Mouse (Mus musculus) CH12.LX (cell line): ENCODE measurements around the gene Sh3rf3.

Experiments
- CTCF ChIP-seq, 2 experiments: IDR thresholded peaks in 1 of 2; conservative IDR thresholded peaks in 1 of 2; 2 replicates each; pipeline ENCODE4 v1.5.1; 2011 to 2012; ENCODE audit warnings: low read depth in 2 of 2, low read length in 2 of 2, improper control_type of control experiment in 1 of 2, inconsistent platforms in 1 of 2, mild to moderate bottlenecking in 1 of 2, moderate library complexity in 1 of 2
- EP300 ChIP-seq: IDR thresholded peaks from 2 replicates; pipeline ENCODE4 v1.6.1; 2011; ENCODE audit warnings: low read length, improper control_type of control experiment
- ETS1 ChIP-seq: conservative IDR thresholded peaks from 2 replicates; pipeline ENCODE4 v1.6.1; 2012; ENCODE audit warnings: low read depth, mild to moderate bottlenecking, inconsistent platforms, low read length, improper control_type of control experiment, moderate library complexity
- HCFC1 ChIP-seq: IDR thresholded peaks from 2 replicates; pipeline ENCODE4 v1.6.1; 2012; ENCODE audit warnings: low read depth, mild to moderate bottlenecking, inconsistent platforms, low read length, improper control_type of control experiment
- JUND ChIP-seq: conservative IDR thresholded peaks from 2 replicates; pipeline ENCODE4 v1.6.1; 2011; ENCODE audit warnings: low read depth, low read length, improper control_type of control experiment
- NRF1 ChIP-seq: IDR thresholded peaks from 2 replicates; pipeline ENCODE4 v1.6.1; 2014; ENCODE audit warnings: low read depth, mild to moderate bottlenecking, inconsistent platforms, low read length, improper control_type of control experiment, moderate library complexity
- POLR2A ChIP-seq: IDR thresholded peaks from 2 replicates; pipeline ENCODE4 v1.6.1; 2011; ENCODE audit warnings: low read depth, mild to moderate bottlenecking, improper control_type of control experiment, low read length
- RAD21 ChIP-seq: IDR thresholded peaks from 2 replicates; pipeline ENCODE4 v1.6.1; 2011; ENCODE audit warnings: low read depth, mild to moderate bottlenecking, low read length, improper control_type of control experiment, moderate library complexity
- RCOR1 ChIP-seq: conservative IDR thresholded peaks from 2 replicates; pipeline ENCODE4 v1.6.1; 2012; ENCODE audit warnings: low read depth, mild to moderate bottlenecking, inconsistent platforms, low read length, improper control_type of control experiment
- TCF12 ChIP-seq: IDR thresholded peaks from 2 replicates; pipeline ENCODE4 v1.6.1; 2014; ENCODE audit warnings: low read depth, mild to moderate bottlenecking, inconsistent platforms, low read length, improper control_type of control experiment
- ZC3H11A ChIP-seq: IDR thresholded peaks from 2 replicates; pipeline ENCODE4 v1.6.1; 2012; ENCODE audit warnings: low read depth, mild to moderate bottlenecking, inconsistent platforms, low read length, improper control_type of control experiment

GRCm38 (mm10) chr10:59112755-59113154 lies 299.6 kb downstream of the Sh3rf3 start:
- TF ChIP-seq NRF1: no peak
- TF ChIP-seq HCFC1: no peak
- TF ChIP-seq POLR2A: no peak
- no peak for TF ChIP-seq ZC3H11A
- TF ChIP-seq CTCF (conservative IDR thresholded peaks at IDR 0.05 in 1 of 2, IDR thresholded peaks at IDR 0.05 in 1 of 2; ENCODE audit: low read depth in 2 of 2, low read length in 2 of 2): no peak
- TF ChIP-seq ETS1: no peak
- TF ChIP-seq RCOR1: no peak
- TF ChIP-seq TCF12: no peak
- no peak for TF ChIP-seq RAD21
- no peak for TF ChIP-seq EP300
- no peak for TF ChIP-seq JUND
